Mouse (Mus musculus): ENCODE measurements around the gene Pirb.

- TF ChIP-seq POLR2A (IDR thresholded peaks at IDR 0.05; ENCODE audit: borderline replicate concordance, extremely low read depth, insufficient read depth, insufficient read length, poor library complexity, severe bottlenecking) (no peak), CTCF (IDR thresholded peaks at IDR 0.05; ENCODE audit: borderline replicate concordance, extremely low read depth, insufficient read depth, insufficient read length) (no peak)
Measured at GRCm38 (mm10) chr7:3703148-3703878, 16.9 kb downstream of the Pirb start.

Data from brain, embryonic 14.5 days (tissue).